Mouse (Mus musculus) midbrain, postnatal 0 days (tissue): Measurements from ENCODE around the gene Gm572. TPM values are rescaled to one million over a fixed set of nuclear protein-coding genes. Genes with fewer than 3 reads are reported as not detected.
A peak's percentile ranks its signal among the peaks of the same experiment; 100 is the strongest.

Experiments
- ATAC-seq: fragments of 200-750 bp; cut with Nextera tagmentation; 2 replicates; pipeline ENCODE4 v1.8.0; 2017; ENCODE audit warnings: moderate number of reproducible peaks, mild to moderate bottlenecking, moderate TSS enrichment, moderate library complexity; ENCODE audit not compliant: low FRiP score
- DNase-seq: peaks from one replicate; pipeline ENCODE4 v3.0.0-alpha.2; 2015; ENCODE audit warnings: low spot score
- H3K27ac ChIP-seq: fragments of 300-500 bp; sonication (generic); 2 replicates; pipeline ENCODE4 v1.5.1; 2014; ENCODE audit warnings: low read depth, mild to moderate bottlenecking, low read length, mixed read lengths
- H3K27me3 ChIP-seq: fragments of 300-500 bp; sonication (generic); 2 replicates; pipeline ENCODE4 v1.6.1; 2014; ENCODE audit warnings: low read length, control low read depth, mixed read lengths; ENCODE audit not compliant: insufficient read depth
- H3K36me3 ChIP-seq: fragments of 300-500 bp; sonication (generic); 2 replicates; pipeline ENCODE4 v1.6.1; 2014; ENCODE audit warnings: low read length, control low read depth, mixed read lengths; ENCODE audit not compliant: insufficient read depth
- H3K4me1 ChIP-seq: fragments of 300-500 bp; sonication (generic); 2 replicates; pipeline ENCODE4 v1.6.1; 2014; ENCODE audit warnings: mild to moderate bottlenecking, control low read depth, antibody characterized with exemption, low read length, mixed read lengths; ENCODE audit not compliant: insufficient read depth
- H3K4me2 ChIP-seq: fragments of 300-500 bp; sonication (generic); 2 replicates; pipeline ENCODE4 v1.6.1; 2014; ENCODE audit warnings: low read depth, mild to moderate bottlenecking, low read length, mixed read lengths; ENCODE audit not compliant: poor library complexity, severe bottlenecking
- H3K4me3 ChIP-seq: fragments of 300-500 bp; sonication (generic); 2 replicates; pipeline ENCODE4 v1.5.1; 2014; ENCODE audit warnings: low read depth, mild to moderate bottlenecking, low read length, moderate library complexity
- H3K9ac ChIP-seq: fragments of 300-500 bp; sonication (generic); replicated peaks from 2 replicates; pipeline ENCODE4 v1.6.1; 2014; ENCODE audit warnings: mild to moderate bottlenecking, low read length, moderate library complexity, mixed read lengths; ENCODE audit not compliant: poor library complexity, severe bottlenecking
- H3K9me3 ChIP-seq: fragments of 300-500 bp; sonication (generic); 2 replicates; pipeline ENCODE4 v1.6.1; 2016; ENCODE audit warnings: low read length, control low read depth
- CTCF ChIP-seq: IDR thresholded peaks from 2 replicates; pipeline ENCODE4 v1.5.1; 2016; ENCODE audit warnings: antibody characterized with exemption, mild to moderate bottlenecking
- WGBS: fragments of 180-500 bp; shearing (Covaris S2); extraction: QIAGEN DNeasy Blood & Tissue Kit; methylation state at CpG from one replicate; pipeline ENCODE4 v1.1.7; 2014; 5-methylcytosine and 5-hydroxymethylcytosine counted together
- polyA plus RNA-seq: library from polyadenylated mRNA; unstranded; fragments of >200 nt; fragmentation: Nextera tagmentation; extraction: Ambion mirVana; gene quantifications from 2 replicates; pipeline ENCODE4 v1.2.1, GENCODE M21; 2015
- total RNA-seq: library from RNA; depleted of rRNA; stranded (reverse); fragments of >200 nt; gene quantifications from 2 replicates; pipeline ENCODE4 v1.2.3, GENCODE M21; 2014

Gm572 gene
- total and polyA plus RNA-seq, 2 experiments from 2014 or later: 0.44 TPM; not detected in 1

DNA sequence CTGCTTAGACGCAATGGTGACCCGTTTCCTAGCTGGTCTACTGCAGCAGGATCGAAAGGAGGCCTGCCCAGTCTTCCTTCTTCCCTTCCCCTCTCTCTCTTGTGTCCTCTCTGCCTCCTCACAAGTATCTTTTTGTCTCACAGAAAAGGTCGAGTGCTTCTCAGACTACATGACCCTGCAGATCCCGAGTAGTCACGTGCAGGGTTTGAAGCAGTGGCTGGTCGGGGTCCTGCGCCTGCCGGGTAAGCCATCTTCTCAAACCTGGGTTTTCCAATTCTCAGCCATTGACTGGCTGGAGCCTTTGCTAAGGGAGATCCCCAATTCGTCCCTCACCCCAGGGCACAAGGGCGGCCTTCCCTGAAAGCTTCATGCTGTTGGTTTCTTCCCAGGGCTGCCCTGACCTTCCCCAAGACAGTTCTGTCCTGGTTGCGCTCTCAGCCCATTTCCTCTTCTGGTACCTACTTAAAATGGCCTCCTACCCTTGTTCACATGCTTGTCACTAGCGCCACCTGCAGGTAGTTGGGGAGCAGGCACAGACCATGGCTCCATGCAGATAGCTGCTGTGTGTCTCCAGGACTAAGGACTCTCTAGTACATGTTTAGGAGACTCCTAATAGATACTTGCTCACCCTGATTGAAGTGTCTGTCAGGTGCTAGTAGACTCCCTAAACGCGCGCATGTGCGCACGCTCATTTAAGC lies 11.7 kb downstream of the Gm572 start:
- 88% methylated on average over 18 of the region's 18 CpGs for WGBS
- peak; percentile 50 for TF ChIP-seq CTCF

DNA sequence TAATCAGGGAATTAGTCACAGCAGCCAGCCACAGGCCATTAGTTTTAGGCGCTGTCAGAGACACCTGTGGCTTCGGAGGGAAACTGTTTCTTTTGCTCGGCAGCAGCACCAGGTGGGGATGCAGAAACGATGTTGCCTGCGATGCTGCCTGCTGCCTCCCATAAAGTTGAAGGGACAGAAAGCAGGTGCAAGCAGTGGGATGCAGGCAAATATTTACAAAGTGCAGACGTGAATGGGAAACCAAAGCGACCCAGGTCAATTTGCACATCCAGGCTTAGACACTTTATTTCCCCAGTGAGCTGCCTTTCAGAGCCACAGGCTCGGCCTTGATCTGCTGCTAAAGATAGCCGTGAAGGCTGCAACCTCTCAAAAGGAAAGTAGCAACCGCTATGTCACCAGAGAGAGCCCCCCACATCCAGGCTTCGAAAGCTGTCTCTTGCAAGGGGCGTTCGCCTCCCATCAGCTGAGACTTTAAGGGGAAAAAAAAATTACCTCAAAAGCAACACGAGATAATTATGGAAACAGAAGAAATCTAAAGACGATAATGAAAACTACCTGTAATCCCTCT lies 13.7 kb downstream of the Gm572 start:
- no peaks in the 10 kb centered on the region for H3K27me3 ChIP-seq
- H3K9me3 ChIP-seq: no peaks in the 10 kb centered on the region
- TF ChIP-seq CTCF: no peak
- H3K4me3 ChIP-seq: no peak overlapping the region
- no peaks in the 10 kb centered on the region for H3K4me1 ChIP-seq
- WGBS: 39% methylated on average over 15 of the region's 15 CpGs
- DNase-seq (no peak), ATAC-seq (no peak)
- no peaks in the 10 kb centered on the region for H3K36me3 ChIP-seq
- H3K4me2 ChIP-seq: no peak overlapping the region
- no peak overlapping the region for H3K27ac ChIP-seq
- no peak overlapping the region for H3K9ac ChIP-seq

More for the DNA sequence above, 11.7 kb downstream of the Gm572 start:
- DNase-seq (peak; percentile 30), ATAC-seq (no peak)
- Histone ChIP-seq H3K9ac (no peak overlapping the region), H3K27me3 (no peaks in the 10 kb centered on the region), H3K4me3 (no peak overlapping the region), H3K4me1 (no peaks in the 10 kb centered on the region), H3K4me2 (no peak overlapping the region), H3K36me3 (no peaks in the 10 kb centered on the region), H3K27ac (no peak overlapping the region), H3K9me3 (no peaks in the 10 kb centered on the region)

DNA sequence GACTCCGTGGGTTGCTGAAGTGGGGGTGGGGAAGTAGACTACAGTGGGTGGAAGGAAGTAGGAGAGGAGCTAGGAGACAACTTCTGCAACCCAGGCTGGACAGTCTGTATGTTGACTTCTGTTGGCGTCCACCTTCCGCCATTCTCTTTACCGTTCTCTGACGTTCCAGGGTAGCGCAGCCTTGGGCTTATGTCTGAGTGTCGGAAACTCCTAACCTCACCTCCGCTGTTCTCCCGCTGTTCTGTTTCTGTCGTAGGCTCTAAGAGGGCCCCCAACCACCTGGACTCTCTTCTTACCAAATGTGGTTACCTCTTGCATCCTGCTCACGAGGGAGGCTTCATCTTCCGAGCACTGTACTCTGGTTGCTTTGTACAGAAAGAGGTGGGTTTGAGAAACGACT lies 14.7 kb downstream of the Gm572 start:
- no peaks in the 10 kb centered on the region for H3K36me3 ChIP-seq
- DNase-seq (no peak), ATAC-seq (no peak)
- no peak overlapping the region for H3K27ac ChIP-seq
- no peak overlapping the region for H3K4me3 ChIP-seq
- 90% methylated on average over 13 of the region's 13 CpGs for WGBS
- H3K4me1 ChIP-seq: no peaks in the 10 kb centered on the region
- H3K9ac ChIP-seq: no peak overlapping the region
- TF ChIP-seq CTCF: no peak
- no peak overlapping the region for H3K4me2 ChIP-seq
- no peaks in the 10 kb centered on the region for H3K27me3 ChIP-seq
- no peaks in the 10 kb centered on the region for H3K9me3 ChIP-seq

- DNase-seq: no peak
- no peaks in the 10 kb centered on the region for H3K9me3 ChIP-seq
- no peaks in the 10 kb centered on the region for H3K27me3 ChIP-seq
- no peak for TF ChIP-seq CTCF
- no peak overlapping the region for H3K4me2 ChIP-seq
- H3K4me1 ChIP-seq: no peaks in the 10 kb centered on the region
- no peak overlapping the region for H3K4me3 ChIP-seq
- H3K36me3 ChIP-seq: no peaks in the 10 kb centered on the region
- no peak overlapping the region for H3K9ac ChIP-seq
- no peak overlapping the region for H3K27ac ChIP-seq
- ATAC-seq: no peak
- 56% methylated on average over 3 of the region's 3 CpGs for WGBS
These were observed 17.1 kb downstream of the Gm572 start for GRCm38 (mm10) chr4:148660174-148660573.

- H3K4me3 ChIP-seq: no peak overlapping the region
- DNase-seq (peak; percentile 76), ATAC-seq (peak; percentile 27; the same call in 1 of the 2 replicates)
- no peaks in the 10 kb centered on the region for H3K4me1 ChIP-seq
- H3K4me2 ChIP-seq: 0 out of 2 replicates have a peak overlapping the region, but pooled peaks have one; percentile 15
- H3K36me3 ChIP-seq: no peaks in the 10 kb centered on the region
- H3K9me3 ChIP-seq: no peaks in the 10 kb centered on the region
- TF ChIP-seq CTCF: peak; percentile 85
- no peaks in the 10 kb centered on the region for H3K27me3 ChIP-seq
- H3K27ac ChIP-seq: no peak overlapping the region
- 26% methylated on average over 21 of the region's 21 CpGs for WGBS
- H3K9ac ChIP-seq: no peak overlapping the region
These were observed 19.2 kb downstream of the Gm572 start for GRCm38 (mm10) chr4:148662168-148662965.

- TF ChIP-seq CTCF: no peak
- H3K4me1 ChIP-seq: no peaks in the 10 kb centered on the region
- no peaks in the 10 kb centered on the region for H3K9me3 ChIP-seq
- no peak overlapping the region for H3K4me3 ChIP-seq
- no peak overlapping the region for H3K9ac ChIP-seq
- H3K27me3 ChIP-seq: no peaks in the 10 kb centered on the region
- 76% methylated on average over 7 of the region's 7 CpGs for WGBS
- DNase-seq (no peak), ATAC-seq (no peak)
- H3K4me2 ChIP-seq: no peak overlapping the region
- H3K36me3 ChIP-seq: no peaks in the 10 kb centered on the region
- H3K27ac ChIP-seq: no peak overlapping the region
These were observed 20.2 kb downstream of the Gm572 start for GRCm38 (mm10) chr4:148663326-148663725.
